Mouse (Mus musculus) heart, postnatal 0 days (tissue): Measurements from ENCODE around the gene Fam92b.

Experiments
- CTCF ChIP-seq: IDR thresholded peaks from 2 replicates; pipeline ENCODE4 v1.5.1; 2016; ENCODE audit warnings: antibody characterized with exemption, control low read depth, low read depth
- EP300 ChIP-seq: IDR thresholded peaks from 2 replicates; pipeline ENCODE4 v1.6.1; 2016; ENCODE audit warnings: antibody characterized with exemption, low read depth

DNA sequence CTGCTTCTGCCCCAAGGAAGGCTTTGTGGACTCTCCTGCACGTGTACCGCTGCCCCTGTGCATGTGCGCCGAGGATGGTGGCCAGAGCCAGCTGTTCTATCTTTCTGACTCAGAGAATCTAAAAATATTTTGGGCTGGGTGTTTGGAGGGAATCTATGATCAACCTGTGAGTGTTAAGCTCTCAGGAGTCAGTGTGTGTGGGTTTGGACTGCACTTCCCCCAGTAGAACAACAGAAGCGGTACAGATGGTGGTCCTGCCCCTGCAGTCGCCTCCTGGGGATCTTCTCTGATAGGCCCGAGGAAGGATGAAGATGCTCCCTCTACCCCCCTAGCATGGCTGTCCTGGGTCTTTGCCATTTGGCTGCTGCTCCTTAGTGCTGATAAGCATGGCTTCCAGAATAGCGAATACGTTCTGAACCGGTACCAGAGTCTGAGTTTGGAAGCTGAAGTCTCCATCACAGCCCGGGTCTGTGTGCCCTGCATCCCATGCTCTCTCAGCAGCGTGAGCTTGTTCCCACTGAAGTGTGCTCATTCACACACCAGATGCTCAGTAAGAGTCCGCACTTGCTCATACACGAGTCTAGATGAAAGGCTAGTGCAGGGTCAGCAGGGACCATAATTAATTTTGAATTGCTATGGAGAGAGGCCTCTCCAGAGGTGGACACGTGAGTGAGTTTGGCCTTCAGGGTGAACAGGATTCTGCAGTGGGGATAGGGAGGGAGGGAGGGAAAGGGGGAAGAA, 33.2 kb downstream of the Fam92b start:
- TF ChIP-seq CTCF (no peak), EP300 (no peak)
